ENCODE assay signal across 9 mouse cellular contexts in genomic region chr13:58068421-58069209, GRCm38 (mm10). TPM values are rescaled to one million over a fixed set of nuclear protein-coding genes. Genes with fewer than 3 reads are reported as not detected.
DNase-seq lines count a peak whose midpoint lies in the region; ATAC-seq and TF ChIP-seq lines count a peak whose summit lies in the region.
"Had no signal": no experiment of that assay in that cellular context is flagged by ENCODE, and none has a peak within 500 bp of the region (broad histone marks: within the 10 kb centered on the region; RNA-seq: fewer than 3 reads in every experiment).

No protein-coding gene starts in this region.

- no peak for ATAC-seq in heart, embryonic 11.5 days (replicated peaks; ENCODE audit: insufficient number of reproducible peaks, low FRiP score, low TSS enrichment)
- ATAC-seq in stomach, embryonic 15.5 days (ENCODE audit: insufficient read depth, low FRiP score, low read depth) = no peak
- ATAC-seq in stomach, postnatal 0 days (ENCODE audit: low FRiP score, low TSS enrichment) = no peak

- no peaks in the 10 kb centered on the region for H3K27me3 ChIP-seq in heart, embryonic 11.5 days (ENCODE audit: control insufficient read depth, insufficient read depth, low read length)
- H3K27me3 ChIP-seq in stomach, embryonic 15.5 days (replicated peaks) = no peaks in the 10 kb centered on the region
- H3K27me3 ChIP-seq in stomach, postnatal 0 days (ENCODE audit: control insufficient read depth, insufficient read depth, low read length) = no peaks in the 10 kb centered on the region

- no peak for TF ChIP-seq EP300 in stomach, postnatal 0 days (optimal IDR thresholded peaks at IDR 0.05)

- H3K9ac ChIP-seq in heart, embryonic 11.5 days (ENCODE audit: low read depth, low read length) = no peak overlapping the region
- no peak overlapping the region for H3K9ac ChIP-seq in stomach, embryonic 15.5 days
- H3K9ac ChIP-seq in stomach, postnatal 0 days (ENCODE audit: low read length) = no peak overlapping the region

- peak overlapping the region; percentile 38; the same call in 1 of the 2 replicates for H3K27ac ChIP-seq in heart, embryonic 11.5 days (ENCODE audit: low read depth, low read length)
- H3K27ac ChIP-seq in stomach, embryonic 15.5 days = 0 out of 2 replicates have a peak overlapping the region, but pooled peaks have one; percentile 72
- H3K27ac ChIP-seq in stomach, postnatal 0 days (replicated peaks) = no peak overlapping the region

- TF ChIP-seq CTCF in stomach, postnatal 0 days (IDR thresholded peaks at IDR 0.05; ENCODE audit: low read depth) = no peak

- WGBS in heart, embryonic 11.5 days (ENCODE audit: insufficient replicate concordance) = 89% methylated on average over 15 of the region's 15 CpGs
- 82% methylated on average over 15 of the region's 15 CpGs for WGBS in stomach, embryonic 15.5 days
- 80% methylated on average over 15 of the region's 15 CpGs for WGBS in stomach, postnatal 0 days

- H3K4me3 ChIP-seq in heart, embryonic 11.5 days (ENCODE audit: low read depth, low read length) = no peak overlapping the region
- H3K4me3 ChIP-seq in stomach, embryonic 15.5 days (replicated peaks) = no peak overlapping the region
- no peak overlapping the region for H3K4me3 ChIP-seq in stomach, postnatal 0 days (ENCODE audit: low read depth, low read length)

- peaks cover 37% of the 10 kb centered on the region for H3K4me1 ChIP-seq in heart, embryonic 11.5 days (ENCODE audit: control insufficient read depth, insufficient read depth, low read length)
- peaks cover 10% of the 10 kb centered on the region; the same call in 1 of the 2 replicates for H3K4me1 ChIP-seq in stomach, embryonic 15.5 days
- H3K4me1 ChIP-seq in stomach, postnatal 0 days (replicated peaks; ENCODE audit: control insufficient read depth, insufficient read depth) = no peaks in the 10 kb centered on the region

- DNase-seq in heart, adult 8-10 months (ENCODE audit: low spot score) = no peak
- no peak for DNase-seq in stomach, postnatal 0 days (ENCODE audit: low spot score)
- DNase-seq in layer of hippocampus, adult 9-10 months (ENCODE audit: low spot score) = peak; percentile 55
- peak; percentile 53 to 56 for DNase-seq in right cerebral cortex, postnatal 36 days (ENCODE audit: low spot score in 2 of 2)
- DNase-seq in embryo, embryonic 10 days (ENCODE audit: low spot score) = no peak
- no peak for DNase-seq in embryo, embryonic 11 days
- DNase-seq: cerebellum, postnatal 25 days had no signal

- H3K4me2 ChIP-seq in heart, embryonic 11.5 days = no peak overlapping the region
- no peak overlapping the region for H3K4me2 ChIP-seq in stomach, embryonic 15.5 days
- H3K4me2 ChIP-seq in stomach, postnatal 0 days (replicated peaks; ENCODE audit: low read depth) = no peak overlapping the region

- H3K36me3 ChIP-seq in heart, embryonic 11.5 days (ENCODE audit: control insufficient read depth, insufficient read depth, low read length) = no peaks in the 10 kb centered on the region
- H3K36me3 ChIP-seq in stomach, embryonic 15.5 days = no peaks in the 10 kb centered on the region
- no peaks in the 10 kb centered on the region for H3K36me3 ChIP-seq in stomach, postnatal 0 days (ENCODE audit: control insufficient read depth, insufficient read depth, low read length)

- H3K9me3 ChIP-seq in heart, embryonic 11.5 days (replicated peaks; ENCODE audit: control insufficient read depth, low read length) = no peaks in the 10 kb centered on the region
- H3K9me3 ChIP-seq in stomach, embryonic 15.5 days = no peaks in the 10 kb centered on the region
- H3K9me3 ChIP-seq in stomach, postnatal 0 days (ENCODE audit: control insufficient read depth, low read length) = no peaks in the 10 kb centered on the region

RNA-seq across cellular contexts. Expression of gene Klhl3, which starts 44.8 kb away (rescaled TPM):
- 3.6 and 4.3 TPM in 2 replicates for polyA plus RNA-seq in heart, embryonic 11.5 days (2014; fragmentation: Nextera tagmentation; extraction: Ambion mirVana)
- 1 to 10 TPM; 2.0 to 3.1 (median 2.4) TPM for total RNA-seq in heart, adult 8-10 months (2022)
- 3.2 and 3.4 TPM in 2 replicates for polyA plus RNA-seq in stomach, embryonic 15.5 days (2015; fragmentation: Nextera tagmentation; extraction: Ambion mirVana)
- polyA plus RNA-seq in stomach, postnatal 0 days (2015; fragmentation: Nextera tagmentation; extraction: Ambion mirVana) = 1.1 and 1.2 TPM in 2 replicates

RNA-seq across cellular contexts. Expression of gene Hnrnpa0, which starts 59.7 kb away (rescaled TPM):
- 18.2 and 21.7 TPM in 2 replicates for polyA plus RNA-seq in heart, embryonic 11.5 days (2014; fragmentation: Nextera tagmentation; extraction: Ambion mirVana)
- 10 to 100 TPM; 55.0 to 65.7 (median 60.4) TPM for total RNA-seq in heart, adult 8-10 months (2022)
- polyA plus RNA-seq in stomach, embryonic 15.5 days (2015; fragmentation: Nextera tagmentation; extraction: Ambion mirVana) = 34.1 and 34.7 TPM in 2 replicates
- polyA plus RNA-seq in stomach, postnatal 0 days (2015; fragmentation: Nextera tagmentation; extraction: Ambion mirVana) = 21.1 and 24.6 TPM in 2 replicates

Comparison
In these comparisons a context has a peak if more than half of its experiments do, and no peak if none do; other contexts are left out.
1. DNase-seq: peak in layer of hippocampus, adult 9-10 months (single experiment) and right cerebral cortex, postnatal 36 days (2 of 2); none in heart, adult 8-10 months (single experiment), stomach, postnatal 0 days (single experiment), embryo, embryonic 10 days (single experiment) and embryo, embryonic 11 days (single experiment).